Mouse (Mus musculus) heart, adult 18-20 months (tissue): Measurements from ENCODE around the gene Olfr1263. TPM values are rescaled to one million over a fixed set of nuclear protein-coding genes. Genes with fewer than 3 reads are reported as not detected.

Experiments used
- DNase-seq, 2 experiments: peaks; one replicate each; pipeline ENCODE4 v3.0.0; 2021 to 2022; ENCODE audit warnings: mixed read lengths in 1 of 2
- long read RNA-seq, 2 experiments: library from polyadenylated mRNA; stranded (forward); transcript quantifications; one replicate each; pipeline ENCODE4 v2.0.0; 2021
- total RNA-seq, 2 experiments: library from RNA; stranded (reverse); gene quantifications; 2 replicates each; pipeline ENCODE4 v1.2.3; 2021

Gene Olfr1263
- not detected for total RNA-seq
- long read RNA-seq, experiment 1: 0 reads
- long read RNA-seq, experiment 2: 0 reads

- DNase-seq: no peak
These were observed at the start of gene Olfr1263 for GRCm38 (mm10) chr2:90011831-90012230. Gene Olfr1263, plus strand, starts transcription at chr2:90012131.

- no peak for DNase-seq
These were observed 37.7 kb upstream of the Olfr1263 start, which contains the start of gene Olfr1260 for GRCm38 (mm10) chr2:89974184-89974583. Gene Olfr1260, plus strand, starts transcription at chr2:89974340.

GRCm38 (mm10) chr2:89977709-89978108, 34.2 kb upstream of the Olfr1263 start:
- no peak for DNase-seq

GRCm38 (mm10) chr2:89990921-89991320, 21.0 kb upstream of the Olfr1263 start, which contains the start of gene Olfr1261:
Gene Olfr1261, plus strand, starts transcription at chr2:89991221.
- no peak for DNase-seq

GRCm38 (mm10) chr2:89999845-90000244, 12.1 kb upstream of the Olfr1263 start, which contains the start of gene Olfr1262:
Gene Olfr1262, plus strand, starts transcription at chr2:90000145.
- DNase-seq: no peak

GRCm38 (mm10) chr2:90025477-90025876, 13.5 kb downstream of the Olfr1263 start, which contains the start of gene Olfr1264:
Gene Olfr1264, minus strand, starts transcription at chr2:90025577.
- DNase-seq: no peak

- no peak for DNase-seq
These were observed 23.1 kb downstream of the Olfr1263 start, which contains the start of gene Olfr1265 for GRCm38 (mm10) chr2:90035037-90035436. Gene Olfr1265, plus strand, starts transcription at chr2:90035337.

GRCm38 (mm10) chr2:90063494-90063893, 51.6 kb downstream of the Olfr1263 start, which contains the start of gene Olfr140:
Gene Olfr140, minus strand, starts transcription at chr2:90063594.
- DNase-seq: no peak

Other genes starting within 250 kb of the Olfr1263 start
- gene Olfr1254, start 218.5 kb upstream of the Olfr1263 start, total RNA-seq: not detected
- gene Olfr1255, start 200.1 kb upstream of the Olfr1263 start, total RNA-seq: not detected
- not detected for gene Olfr1256, start 170.6 kb upstream of the Olfr1263 start, total RNA-seq
- not detected for gene Olfr48, start 163.9 kb upstream of the Olfr1263 start, total RNA-seq
- gene Olfr1257, start 133.7 kb upstream of the Olfr1263 start, total RNA-seq: not detected
- gene Olfr1258, start 84.8 kb upstream of the Olfr1263 start, total RNA-seq: not detected
- gene Olfr1259, start 63.5 kb upstream of the Olfr1263 start, total RNA-seq: not detected
- not detected for gene Olfr1260, start 37.8 kb upstream of the Olfr1263 start, total RNA-seq
- not detected for gene Olfr1261, start 20.9 kb upstream of the Olfr1263 start, total RNA-seq
- not detected for gene Olfr1262, start 12.0 kb upstream of the Olfr1263 start, total RNA-seq
- not detected for gene Olfr1264, start 13.4 kb downstream of the Olfr1263 start, total RNA-seq
- gene Olfr1265, start 23.2 kb downstream of the Olfr1263 start, total RNA-seq: not detected
- not detected for gene Olfr140, start 51.5 kb downstream of the Olfr1263 start, total RNA-seq
- gene Olfr1269, start 109.3 kb downstream of the Olfr1263 start, total RNA-seq: not detected
- not detected for gene Olfr32, start 130.2 kb downstream of the Olfr1263 start, total RNA-seq
- gene Olfr1270, start 141.0 kb downstream of the Olfr1263 start, total RNA-seq: not detected
- gene Olfr1506, start 212.4 kb downstream of the Olfr1263 start, total RNA-seq: not detected
- gene Olfr142, start 245.5 kb downstream of the Olfr1263 start, total RNA-seq: not detected